Mouse (Mus musculus): ENCODE measurements around the gene Tfb1m. TPM values are rescaled to one million over a fixed set of nuclear protein-coding genes. Genes with fewer than 3 reads are reported as not detected.

Tfb1m gene
- polyA plus RNA-seq (2012; rRNA removed) = 30.5 and 35.6 TPM in 2 replicates

GRCm38 (mm10) chr17:3557331-3558311 lies at the start of gene Tfb1m:
Gene Tfb1m, minus strand, starts transcription at chr17:3557781.
- H3K4me1 ChIP-seq (ENCODE audit: control insufficient read depth, insufficient read depth, low read length) = peaks cover 9% of the 10 kb centered on the region
- H3K27me3 ChIP-seq (ENCODE audit: control insufficient read depth, insufficient read depth, low read length) = no peaks in the 10 kb centered on the region
- H3K27ac ChIP-seq (ENCODE audit: control insufficient read depth, insufficient read depth, low read depth, low read length) = peak within 1 kb of the TSS; percentile 92
- no peaks in the 10 kb centered on the region for H3K36me3 ChIP-seq (ENCODE audit: control insufficient read depth, insufficient read depth, low read length)
- H3K4me3 ChIP-seq (ENCODE audit: control insufficient read depth, low read depth, low read length) = peak within 1 kb of the TSS; percentile 90
- TF ChIP-seq POLR2A (IDR thresholded peaks at IDR 0.05; ENCODE audit: control insufficient read depth, low read depth, low read length) (peak; percentile 92), CTCF (IDR thresholded peaks at IDR 0.05; ENCODE audit: control insufficient read depth, insufficient read depth, insufficient replicate concordance, low read depth, low read length) (0 out of 2 replicates have a peak, but pooled peaks have one; percentile 16)

GRCm38 (mm10) chr17:3602954-3603672 lies 45.5 kb upstream of the Tfb1m start:
- H3K4me1 ChIP-seq (ENCODE audit: control insufficient read depth, insufficient read depth, low read length) = no peaks in the 10 kb centered on the region
- H3K27me3 ChIP-seq (ENCODE audit: control insufficient read depth, insufficient read depth, low read length) = no peaks in the 10 kb centered on the region
- H3K36me3 ChIP-seq (ENCODE audit: control insufficient read depth, insufficient read depth, low read length) = no peaks in the 10 kb centered on the region
- no peak overlapping the region for H3K27ac ChIP-seq (ENCODE audit: control insufficient read depth, insufficient read depth, low read depth, low read length)
- TF ChIP-seq CTCF (IDR thresholded peaks at IDR 0.05; ENCODE audit: control insufficient read depth, insufficient read depth, insufficient replicate concordance, low read depth, low read length) (no peak), POLR2A (IDR thresholded peaks at IDR 0.05; ENCODE audit: control insufficient read depth, low read depth, low read length) (no peak)
- H3K4me3 ChIP-seq (ENCODE audit: control insufficient read depth, low read depth, low read length) = no peak overlapping the region

GRCm38 (mm10) chr17:3598393-3598792 lies 40.8 kb upstream of the Tfb1m start:
- Histone ChIP-seq H3K27ac (ENCODE audit: control insufficient read depth, insufficient read depth, low read depth, low read length) (no peak overlapping the region), H3K36me3 (ENCODE audit: control insufficient read depth, insufficient read depth, low read length) (no peaks in the 10 kb centered on the region), H3K27me3 (ENCODE audit: control insufficient read depth, insufficient read depth, low read length) (no peaks in the 10 kb centered on the region), H3K4me1 (ENCODE audit: control insufficient read depth, insufficient read depth, low read length) (no peaks in the 10 kb centered on the region), H3K4me3 (ENCODE audit: control insufficient read depth, low read depth, low read length) (no peak overlapping the region)
- TF ChIP-seq POLR2A (IDR thresholded peaks at IDR 0.05; ENCODE audit: control insufficient read depth, low read depth, low read length) (no peak), CTCF (IDR thresholded peaks at IDR 0.05; ENCODE audit: control insufficient read depth, insufficient read depth, insufficient replicate concordance, low read depth, low read length) (no peak)

GRCm38 (mm10) chr17:3597866-3598265 lies 40.3 kb upstream of the Tfb1m start:
- H3K27ac ChIP-seq (ENCODE audit: control insufficient read depth, insufficient read depth, low read depth, low read length) = no peak overlapping the region

GRCm38 (mm10) chr17:3597130-3597529 lies 39.5 kb upstream of the Tfb1m start:
- no peak overlapping the region for H3K27ac ChIP-seq (ENCODE audit: control insufficient read depth, insufficient read depth, low read depth, low read length)
- no peak for TF ChIP-seq POLR2A (IDR thresholded peaks at IDR 0.05; ENCODE audit: control insufficient read depth, low read depth, low read length)
- no peak for TF ChIP-seq CTCF (IDR thresholded peaks at IDR 0.05; ENCODE audit: control insufficient read depth, insufficient read depth, insufficient replicate concordance, low read depth, low read length)
- no peaks in the 10 kb centered on the region for H3K36me3 ChIP-seq (ENCODE audit: control insufficient read depth, insufficient read depth, low read length)
- no peaks in the 10 kb centered on the region for H3K27me3 ChIP-seq (ENCODE audit: control insufficient read depth, insufficient read depth, low read length)
- no peak overlapping the region for H3K4me3 ChIP-seq (ENCODE audit: control insufficient read depth, low read depth, low read length)
- H3K4me1 ChIP-seq (ENCODE audit: control insufficient read depth, insufficient read depth, low read length) = no peaks in the 10 kb centered on the region

More at GRCm38 (mm10) chr17:3597866-3598265, 40.3 kb upstream of the Tfb1m start:
- Histone ChIP-seq H3K4me1 (ENCODE audit: control insufficient read depth, insufficient read depth, low read length) (no peaks in the 10 kb centered on the region), H3K27me3 (ENCODE audit: control insufficient read depth, insufficient read depth, low read length) (no peaks in the 10 kb centered on the region), H3K4me3 (ENCODE audit: control insufficient read depth, low read depth, low read length) (no peak overlapping the region), H3K36me3 (ENCODE audit: control insufficient read depth, insufficient read depth, low read length) (no peaks in the 10 kb centered on the region)
- TF ChIP-seq CTCF (IDR thresholded peaks at IDR 0.05; ENCODE audit: control insufficient read depth, insufficient read depth, insufficient replicate concordance, low read depth, low read length) (no peak), POLR2A (IDR thresholded peaks at IDR 0.05; ENCODE audit: control insufficient read depth, low read depth, low read length) (no peak)

- H3K36me3 ChIP-seq (ENCODE audit: control insufficient read depth, insufficient read depth, low read length) = no peaks in the 10 kb centered on the region
- H3K4me3 ChIP-seq (ENCODE audit: control insufficient read depth, low read depth, low read length) = no peak overlapping the region; the same call in 1 of the 2 replicates
- TF ChIP-seq CTCF (IDR thresholded peaks at IDR 0.05; ENCODE audit: control insufficient read depth, insufficient read depth, insufficient replicate concordance, low read depth, low read length) = peak; percentile 36; the same call in 1 of the 2 replicates
- TF ChIP-seq POLR2A (IDR thresholded peaks at IDR 0.05; ENCODE audit: control insufficient read depth, low read depth, low read length) = no peak
- no peaks in the 10 kb centered on the region for H3K27me3 ChIP-seq (ENCODE audit: control insufficient read depth, insufficient read depth, low read length)
- H3K4me1 ChIP-seq (ENCODE audit: control insufficient read depth, insufficient read depth, low read length) = peaks cover 2% of the 10 kb centered on the region; the same call in 1 of the 2 replicates
- no peak overlapping the region for H3K27ac ChIP-seq (ENCODE audit: control insufficient read depth, insufficient read depth, low read depth, low read length)
Observed at GRCm38 (mm10) chr17:3570876-3571275, 13.3 kb upstream of the Tfb1m start.

GRCm38 (mm10) chr17:3562405-3562804 lies 4.8 kb upstream of the Tfb1m start:
- Histone ChIP-seq H3K36me3 (ENCODE audit: control insufficient read depth, insufficient read depth, low read length) (no peaks in the 10 kb centered on the region), H3K27ac (ENCODE audit: control insufficient read depth, insufficient read depth, low read depth, low read length) (peak overlapping the region; percentile 79), H3K4me1 (ENCODE audit: control insufficient read depth, insufficient read depth, low read length) (peaks cover 9% of the 10 kb centered on the region), H3K27me3 (ENCODE audit: control insufficient read depth, insufficient read depth, low read length) (no peaks in the 10 kb centered on the region), H3K4me3 (ENCODE audit: control insufficient read depth, low read depth, low read length) (peak overlapping the region; percentile 85)
- no peak for TF ChIP-seq POLR2A (IDR thresholded peaks at IDR 0.05; ENCODE audit: control insufficient read depth, low read depth, low read length)
- peak; percentile 28; the same call in 1 of the 2 replicates for TF ChIP-seq CTCF (IDR thresholded peaks at IDR 0.05; ENCODE audit: control insufficient read depth, insufficient read depth, insufficient replicate concordance, low read depth, low read length)
